Mouse (Mus musculus) embryo, embryonic 11.5 days (tissue): ENCODE measurements at regions not wholly inside any gene's neighbourhood (a gene's known extent, or its start where the extent isn't known, plus 50 kb on each side); places are given as distances from the start of the nearest gene placed in this dataset.
"Not testable (repeated sequence)": the region's sequence is repeated elsewhere in the genome, so short reads cannot be mapped to it uniquely, and the experiment has no call there.

ENCODE experiments used
- DNase-seq: peaks from one replicate; pipeline ENCODE4 v3.0.0-alpha.2; 2012; ENCODE audit warnings: low read depth, low spot score

DNA sequence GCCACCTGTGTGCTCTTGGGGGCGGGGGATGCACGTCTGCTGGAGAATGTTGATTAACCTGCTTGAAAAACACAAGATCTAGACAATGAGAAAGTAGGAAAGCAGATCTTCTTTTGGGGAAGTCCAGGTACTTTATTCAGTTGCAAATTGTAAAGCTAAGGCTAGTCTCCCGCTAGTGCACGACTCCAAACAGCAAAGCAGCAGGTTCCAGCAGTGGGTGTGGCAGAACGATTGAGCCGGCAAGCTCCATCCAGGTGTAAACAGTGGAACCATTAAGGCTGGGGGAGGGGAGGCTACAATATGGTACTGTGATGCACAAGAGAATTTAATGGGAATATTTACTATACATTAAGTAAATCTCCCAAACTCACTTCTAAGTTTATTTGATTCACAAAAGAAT lies 448.6 kb upstream of the Cobl start:
- not testable (repeated sequence) for DNase-seq

DNA sequence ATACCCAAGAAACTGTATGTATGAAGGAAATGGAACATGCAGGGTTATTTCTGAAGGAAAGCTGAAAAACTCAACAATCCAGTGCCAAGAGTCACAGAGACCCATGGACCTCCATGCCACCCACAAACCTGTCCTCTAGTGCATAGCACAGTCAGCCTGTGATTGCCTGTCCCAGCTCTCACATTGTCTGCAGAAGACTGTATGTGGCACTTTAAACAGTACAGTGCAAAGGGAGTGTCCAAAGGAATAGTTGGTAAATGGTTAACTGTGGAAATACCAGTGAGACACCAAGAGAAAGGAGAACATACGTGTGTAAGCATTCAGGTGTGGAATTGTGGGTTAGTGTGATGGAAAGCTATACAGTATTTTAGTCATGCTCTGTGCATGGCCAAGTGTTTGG lies 409.0 kb upstream of the Cobl start:
- no peak for DNase-seq

DNA sequence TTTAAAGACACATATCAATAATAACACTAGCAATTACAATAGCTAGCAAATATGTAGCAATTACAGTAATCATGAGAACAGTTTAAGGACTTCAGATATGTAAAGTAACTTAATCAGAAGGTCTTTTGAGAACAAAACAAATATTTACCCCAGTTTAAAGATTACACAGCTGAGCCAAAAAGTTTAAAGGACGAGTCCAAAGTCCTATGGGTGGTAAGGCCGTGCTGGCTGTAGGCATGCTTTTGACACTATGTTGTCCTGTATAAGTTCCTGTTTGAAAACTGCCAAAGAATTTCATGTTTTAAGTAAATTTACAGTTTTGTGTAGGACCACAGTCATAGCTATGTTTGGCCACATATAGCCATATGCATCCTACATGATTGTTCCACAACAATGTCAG lies 408.0 kb upstream of the Cobl start:
- DNase-seq: no peak

DNA sequence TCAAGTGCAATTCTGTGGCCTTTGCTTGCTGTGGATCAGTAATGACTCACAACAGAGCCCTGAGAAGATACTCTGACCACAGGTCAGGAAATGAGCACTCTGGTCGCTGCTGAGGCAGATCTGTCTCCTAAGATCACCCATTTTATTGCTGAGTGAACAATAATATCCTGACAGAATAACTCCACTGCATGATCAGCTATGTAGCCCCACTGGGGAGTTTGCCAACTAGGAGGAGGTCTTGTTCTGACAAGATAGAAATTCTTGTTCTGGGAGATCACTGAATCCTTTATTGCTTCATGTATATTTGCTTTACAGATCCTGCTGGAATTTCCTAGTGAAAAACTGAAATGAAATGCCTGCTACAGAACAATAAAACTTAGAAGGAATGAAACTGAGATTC lies 407.6 kb upstream of the Cobl start:
- no peak for DNase-seq

DNA sequence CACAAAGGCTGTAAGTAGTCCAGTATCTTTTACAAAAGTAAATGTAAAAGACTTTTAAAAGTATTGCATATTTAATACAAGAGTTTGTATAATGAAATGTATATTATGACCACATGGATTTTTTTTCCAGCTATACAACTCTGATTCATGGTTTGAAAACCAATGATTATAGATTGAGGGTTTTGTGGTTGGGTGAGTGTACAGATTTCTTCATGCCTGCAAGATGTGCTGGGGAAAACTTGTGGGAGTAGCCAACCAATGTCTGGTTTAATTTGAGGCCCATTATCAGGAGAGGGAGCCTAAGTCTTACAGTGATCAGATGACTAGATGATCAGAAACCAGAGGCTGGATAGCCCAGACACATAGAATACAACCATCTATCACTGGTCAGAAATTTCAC lies 402.8 kb upstream of the Cobl start:
- no peak for DNase-seq

DNA sequence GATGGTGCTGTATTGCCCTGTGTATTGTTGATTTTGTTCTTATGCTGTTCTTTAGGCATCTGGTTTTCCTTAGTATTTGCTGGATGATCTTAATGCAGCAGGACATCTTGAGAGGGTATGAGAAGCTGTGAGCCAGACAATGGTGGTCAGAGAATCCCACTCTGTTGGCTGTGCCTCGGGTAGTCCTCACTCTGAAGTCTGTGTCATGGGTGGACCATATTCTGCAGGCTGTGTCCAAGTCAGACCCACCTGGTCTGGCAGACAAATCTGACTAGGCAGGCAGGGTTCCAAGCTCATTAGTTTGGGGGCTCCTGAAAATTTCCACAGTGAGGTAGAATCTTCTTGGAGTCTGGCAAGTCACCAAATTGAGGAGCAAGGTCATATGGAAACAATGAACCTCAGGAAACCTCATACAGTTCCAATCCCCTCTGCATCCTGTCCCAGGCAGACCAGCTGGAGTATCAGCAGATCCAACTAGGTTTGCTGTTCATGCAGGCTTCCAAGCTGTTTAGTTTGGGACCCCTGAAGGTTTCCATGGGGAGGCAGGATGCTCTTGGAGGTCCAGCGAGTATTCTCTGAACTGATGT lies 400.4 kb upstream of the Cobl start:
- no peak for DNase-seq

DNA sequence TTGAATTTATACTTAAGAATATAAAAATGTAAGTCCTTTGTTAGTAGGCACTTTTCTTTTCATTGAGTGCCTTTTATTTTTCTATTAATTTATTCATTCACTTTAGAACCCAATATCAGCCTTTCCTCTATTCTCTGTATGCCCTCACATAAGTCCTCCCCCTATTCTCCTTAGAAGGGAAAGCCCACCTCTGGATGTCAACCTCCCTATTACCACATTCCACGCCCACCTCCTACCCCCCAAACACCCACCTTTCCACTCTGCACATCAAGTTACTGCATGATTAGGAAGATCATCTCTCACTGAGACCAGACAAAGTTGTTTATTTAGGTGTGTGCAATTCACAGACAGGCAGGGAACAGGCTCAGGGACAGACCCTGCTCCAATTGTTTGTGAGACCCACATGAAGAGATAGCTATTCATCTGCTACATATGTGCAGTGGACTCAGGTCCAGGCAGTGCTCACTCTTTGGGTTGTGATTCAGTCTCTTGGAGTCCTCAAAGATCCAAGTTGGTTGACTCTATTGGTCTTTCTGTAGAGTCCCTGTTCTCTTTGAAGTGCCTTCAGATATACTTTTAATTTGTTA lies 394.7 kb upstream of the Cobl start:
- no peak for DNase-seq

DNA sequence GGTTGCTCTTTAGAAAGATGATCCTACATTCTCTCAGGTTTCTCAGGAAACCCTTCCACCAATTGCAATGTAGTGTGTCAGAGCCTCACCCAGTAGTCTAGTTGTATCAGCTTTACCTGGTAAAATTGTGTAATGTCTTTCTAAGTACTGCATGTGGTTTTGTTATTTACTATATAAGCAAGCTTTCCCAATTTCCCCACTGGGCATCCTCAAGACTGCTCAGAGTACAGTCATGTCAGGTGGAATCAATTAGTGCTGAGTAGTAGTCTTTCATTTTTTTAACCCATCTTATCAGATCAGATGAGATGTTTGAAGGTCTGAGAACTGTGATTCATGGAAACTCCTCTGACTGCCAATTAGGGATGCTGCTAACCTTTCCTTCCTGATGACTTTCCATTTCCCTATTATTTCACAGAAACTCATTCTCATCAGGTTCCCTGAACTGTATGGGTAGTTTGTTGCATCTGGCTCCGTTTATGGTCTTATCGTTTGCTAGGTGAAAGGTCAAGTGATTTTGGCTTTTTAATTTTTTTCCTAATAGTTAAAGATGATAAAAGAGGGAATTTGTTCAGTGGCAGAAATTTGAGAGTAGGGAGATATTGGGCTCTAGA lies 393.6 kb upstream of the Cobl start:
- DNase-seq: no peak

DNA sequence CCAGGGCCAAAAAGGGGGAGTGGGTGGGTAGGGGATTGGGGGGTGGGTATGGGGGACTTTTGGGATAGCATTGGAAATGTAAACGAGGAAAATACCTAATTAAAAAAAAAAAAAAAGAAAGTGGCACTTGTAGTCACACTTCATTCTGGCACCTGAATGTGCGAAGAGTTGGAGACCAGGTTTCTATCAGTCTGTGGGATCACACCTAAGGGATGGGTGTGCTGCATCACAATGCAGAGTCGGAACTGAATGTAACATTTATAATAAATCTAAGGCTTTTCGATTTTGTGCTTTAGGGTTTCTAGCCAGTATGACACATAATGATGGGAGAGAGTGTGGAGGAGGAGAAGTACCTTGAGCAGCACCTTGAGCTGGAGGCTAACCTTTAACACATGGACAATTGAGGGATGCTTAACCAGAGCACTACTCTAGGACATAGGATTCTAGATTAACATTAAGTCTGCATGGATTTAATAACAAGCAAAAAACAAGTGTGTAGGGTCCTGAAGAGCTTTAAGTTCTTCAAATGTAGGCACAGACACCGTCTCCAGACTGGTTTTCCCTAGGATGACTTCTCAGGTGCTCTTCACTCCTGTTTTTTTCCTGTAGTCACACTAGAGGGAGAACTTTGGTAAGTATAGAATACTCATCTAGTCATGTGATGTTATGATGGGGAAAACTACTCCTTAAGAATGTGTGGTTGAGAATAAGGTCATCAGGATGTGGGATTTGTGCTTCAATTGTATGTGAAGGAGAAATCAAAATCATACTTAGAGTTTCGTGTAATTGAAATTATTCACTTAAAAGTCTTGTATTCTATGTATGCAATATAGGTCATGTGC lies 392.8 kb upstream of the Cobl start:
- no peak for DNase-seq

DNA sequence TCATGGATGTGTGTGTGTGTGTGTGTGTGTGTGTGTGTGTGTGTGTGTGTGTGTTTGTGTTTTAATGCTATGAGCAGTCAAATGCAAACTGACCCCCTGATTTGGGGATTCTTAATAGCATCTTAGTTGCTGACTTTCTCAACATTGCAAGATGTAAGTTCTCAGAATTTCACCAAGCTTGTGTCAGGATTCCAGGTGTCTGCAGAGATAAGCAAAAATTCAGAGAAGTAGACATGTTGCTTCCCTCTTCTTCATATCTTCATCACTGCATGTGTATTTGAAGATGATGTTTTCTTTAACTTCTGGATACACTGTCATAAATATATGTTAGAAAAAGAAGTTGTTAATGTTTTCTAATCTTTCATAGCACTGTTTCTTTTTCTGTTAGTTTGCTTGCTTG lies 383.0 kb upstream of the Cobl start:
- no peak for DNase-seq

DNA sequence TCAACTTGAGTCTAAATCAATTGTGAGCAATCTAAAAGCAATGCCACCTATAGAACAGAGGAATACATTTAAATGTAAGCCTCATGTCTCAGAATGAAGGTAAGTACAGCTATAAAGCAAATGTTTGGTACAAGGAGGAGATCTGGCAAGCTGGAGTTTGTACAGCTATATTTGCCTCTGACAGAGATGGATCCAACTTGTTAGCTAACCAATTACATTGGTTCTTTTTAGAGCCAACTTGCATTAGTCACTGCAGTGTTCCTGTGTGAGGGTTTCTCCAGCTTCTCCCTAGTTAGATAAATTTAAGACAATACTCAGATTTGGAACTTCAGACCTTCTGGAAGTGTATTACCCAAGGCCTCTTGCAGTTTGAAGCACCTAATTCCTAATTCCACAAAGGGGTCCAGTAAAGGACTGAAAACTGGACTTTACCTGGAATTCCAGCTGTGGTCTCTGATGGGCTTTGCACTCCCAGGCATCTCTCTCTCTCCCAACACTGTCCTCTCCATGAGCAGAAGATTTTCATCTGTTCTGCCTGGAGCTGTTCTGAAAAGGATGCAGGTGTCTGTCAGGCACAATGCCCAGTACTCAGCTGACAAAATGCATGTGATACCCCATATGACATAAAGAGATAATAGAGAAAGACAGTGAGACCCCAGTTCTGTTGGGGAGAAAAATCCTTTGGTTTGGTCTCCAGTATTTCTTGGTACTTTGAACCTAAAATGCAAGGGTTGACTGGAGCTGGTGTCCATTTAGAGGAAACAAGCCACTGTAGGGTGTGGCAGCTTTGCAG lies 379.1 kb upstream of the Cobl start:
- DNase-seq: no peak

DNA sequence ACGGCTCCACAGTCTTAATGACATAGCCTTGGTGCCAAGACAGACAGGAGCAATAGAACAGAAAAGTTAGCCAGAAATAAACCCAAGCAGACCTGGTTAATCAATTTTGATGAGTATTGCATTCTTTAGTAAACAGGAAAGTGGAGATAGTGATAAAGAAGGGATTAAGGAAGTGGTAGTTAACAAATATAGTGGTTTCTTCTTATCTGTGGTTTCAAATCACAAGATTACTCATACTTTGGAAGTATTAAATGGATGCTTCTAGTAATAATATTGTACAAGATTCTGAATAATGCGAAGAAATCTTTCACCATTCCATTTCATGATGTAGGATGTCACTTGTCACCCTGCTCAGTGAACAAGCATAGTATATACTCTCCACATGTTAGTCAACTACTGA lies 376.6 kb upstream of the Cobl start:
- no peak for DNase-seq

DNA sequence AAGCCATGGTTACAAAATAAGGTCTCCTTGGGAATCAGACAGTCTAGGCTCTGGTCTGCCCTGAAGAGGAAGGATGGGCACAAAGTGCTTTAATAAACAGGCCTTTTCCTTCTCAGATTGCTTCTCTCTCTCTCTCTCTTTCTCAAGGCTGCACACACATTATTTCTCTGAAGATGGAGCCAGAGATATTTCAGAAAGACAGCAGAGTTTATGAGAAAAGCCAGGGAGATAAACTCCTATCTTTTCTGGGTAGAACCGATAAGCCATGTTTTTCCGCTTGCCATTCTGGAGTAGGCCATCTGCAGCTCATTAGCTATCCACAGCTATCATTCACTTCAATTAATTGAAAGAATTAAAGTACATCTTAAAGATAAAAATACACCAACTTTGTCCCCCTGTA lies 373.2 kb upstream of the Cobl start:
- DNase-seq: no peak

DNA sequence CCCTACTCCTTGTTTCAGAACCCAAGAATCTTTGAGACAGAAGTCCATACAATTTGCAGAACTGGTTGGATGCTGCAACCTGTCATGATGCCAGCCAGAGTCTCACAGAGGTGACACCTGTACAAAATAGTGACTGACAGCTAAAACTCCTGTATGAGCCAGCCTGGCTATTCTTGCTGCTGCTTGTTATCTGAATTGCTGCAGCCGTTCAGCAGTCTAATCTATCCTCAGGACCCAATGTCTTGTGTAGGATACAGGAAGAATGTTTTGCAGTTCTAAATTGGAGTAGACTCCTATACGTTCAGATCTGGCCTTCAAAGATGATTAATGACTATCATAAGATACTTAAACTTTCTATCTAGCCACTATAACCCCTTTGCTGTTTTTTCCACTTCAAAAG lies 372.6 kb upstream of the Cobl start:
- no peak for DNase-seq

DNA sequence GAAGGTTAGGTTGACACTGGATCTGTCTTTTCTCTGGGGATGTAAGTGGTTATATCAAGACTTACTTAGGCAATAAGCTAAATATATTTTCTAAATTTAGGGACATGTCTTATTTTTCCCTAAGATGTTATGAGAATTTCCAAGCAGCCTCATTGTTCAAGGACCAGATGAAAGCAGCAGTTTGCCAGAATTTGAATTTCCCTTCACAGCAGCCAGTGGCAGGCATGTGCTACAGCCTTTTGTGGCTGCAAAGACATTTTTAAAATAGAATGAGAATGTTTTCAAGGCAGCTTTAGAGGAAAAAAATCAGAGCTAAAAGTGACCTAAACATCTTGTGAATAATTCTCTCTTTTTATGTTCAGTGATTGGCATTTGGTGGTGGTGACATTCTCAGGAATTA lies 371.6 kb upstream of the Cobl start:
- DNase-seq: no peak

DNA sequence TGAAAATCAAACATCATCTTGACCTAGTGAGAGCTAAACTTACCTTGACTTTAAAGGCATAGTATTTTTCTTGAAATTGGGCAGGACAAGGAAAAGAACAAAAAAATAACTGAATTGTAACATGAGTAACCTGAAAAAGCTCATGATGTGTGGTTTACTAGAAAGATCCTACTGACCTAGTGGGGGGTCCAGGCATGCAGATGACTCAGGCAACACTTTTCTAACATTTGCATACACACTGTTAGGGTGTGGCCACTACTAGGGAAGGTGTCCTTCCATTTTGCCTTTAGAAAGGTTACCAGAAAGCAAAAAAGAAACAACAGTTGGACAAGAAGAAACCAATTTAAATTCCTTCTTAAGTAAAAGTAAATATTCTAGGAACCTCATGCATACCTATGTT lies 347.3 kb upstream of the Cobl start:
- DNase-seq: no peak

DNA sequence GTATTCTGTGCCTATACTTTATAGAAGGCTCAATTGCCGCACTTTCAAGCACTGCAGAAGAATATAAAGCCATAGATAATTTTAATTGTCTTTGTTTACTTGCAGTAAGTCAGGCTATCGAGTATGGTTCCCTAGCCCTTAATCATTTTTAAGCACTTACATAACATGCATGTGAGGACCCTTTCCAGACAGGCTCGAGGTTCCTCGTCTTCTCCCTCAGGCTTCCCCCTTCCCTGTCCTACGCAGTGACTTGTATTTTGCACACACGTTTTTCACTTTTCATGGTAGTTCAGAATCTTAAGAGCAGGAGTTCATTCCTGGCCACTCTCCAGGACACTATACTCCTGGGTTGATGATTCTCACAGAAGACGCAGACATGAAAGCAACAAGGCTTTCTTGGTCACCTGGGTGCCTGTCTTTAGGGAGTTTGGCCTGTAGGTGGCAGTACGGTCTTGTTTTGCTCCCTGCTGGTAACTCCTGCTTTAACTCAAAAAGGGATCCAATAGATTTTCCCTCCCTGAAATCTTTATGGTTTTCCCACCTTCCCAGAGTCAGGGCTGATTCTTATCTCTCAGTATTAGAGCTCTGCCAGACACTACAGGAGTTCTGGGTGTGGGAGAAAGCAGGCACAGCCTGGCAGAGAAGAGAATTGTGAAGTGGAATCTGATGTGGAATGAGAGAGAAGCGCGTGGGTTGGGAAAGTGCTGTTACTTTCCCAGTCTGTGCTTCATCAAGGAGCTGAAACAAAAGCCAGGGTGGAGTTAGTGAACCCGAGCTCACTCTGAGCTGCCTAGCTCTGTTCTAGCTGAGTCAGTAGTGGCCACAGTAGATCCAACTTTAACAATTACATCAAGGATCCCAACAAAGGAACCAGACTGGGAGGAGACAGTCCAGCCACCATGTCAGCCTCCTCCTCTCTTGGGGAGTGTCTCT lies 346.5 kb upstream of the Cobl start:
- peak; percentile 57 for DNase-seq
